Mouse (Mus musculus): ENCODE measurements around the gene Hacl1. TPM values are rescaled to one million over a fixed set of nuclear protein-coding genes. Genes with fewer than 3 reads are reported as not detected.
A peak's percentile ranks its signal among the peaks of the same experiment; 100 is the strongest.

Hacl1 gene
- polyA plus RNA-seq, 1 experiment from 2014 or later: 12.7 TPM

- H3K4me3 ChIP-seq (replicated peaks): no peak overlapping the region
- no peaks in the 10 kb centered on the region for H3K36me3 ChIP-seq (replicated peaks)
- H3K9ac ChIP-seq: no peak overlapping the region
- no peak overlapping the region for H3K4me2 ChIP-seq
- no peaks in the 10 kb centered on the region for H3K27me3 ChIP-seq
- no peak overlapping the region for H3K27ac ChIP-seq (replicated peaks)
- 78% methylated on average over 1 of the region's 1 CpGs for WGBS (ENCODE audit: insufficient replicate concordance)
- no peaks in the 10 kb centered on the region for H3K9me3 ChIP-seq (replicated peaks)
- peaks cover 28% of the 10 kb centered on the region for H3K4me1 ChIP-seq (replicated peaks)
- no peak for ATAC-seq (ENCODE audit: insufficient read depth)
These were observed 11.5 kb upstream of the Hacl1 start for GRCm38 (mm10) chr14:31652624-31653023.

GRCm38 (mm10) chr14:31652106-31652505, 11.0 kb upstream of the Hacl1 start:
- 50% methylated on average over 5 of the region's 5 CpGs for WGBS (ENCODE audit: insufficient replicate concordance)

GRCm38 (mm10) chr14:31651206-31651605, 10.1 kb upstream of the Hacl1 start:
- H3K9me3 ChIP-seq (replicated peaks): no peaks in the 10 kb centered on the region
- H3K36me3 ChIP-seq (replicated peaks): no peaks in the 10 kb centered on the region
- ATAC-seq (ENCODE audit: insufficient read depth): no peak
- H3K9ac ChIP-seq: no peak overlapping the region
- H3K27me3 ChIP-seq: no peaks in the 10 kb centered on the region
- no peak overlapping the region for H3K4me3 ChIP-seq (replicated peaks)
- no peak overlapping the region for H3K27ac ChIP-seq (replicated peaks)
- H3K4me2 ChIP-seq: no peak overlapping the region
- peaks cover 21% of the 10 kb centered on the region for H3K4me1 ChIP-seq (replicated peaks)
- WGBS (ENCODE audit: insufficient replicate concordance): 69% methylated on average over 7 of the region's 7 CpGs

More at GRCm38 (mm10) chr14:31652106-31652505, 11.0 kb upstream of the Hacl1 start:
- no peak overlapping the region for H3K27ac ChIP-seq (replicated peaks)
- no peak for ATAC-seq (ENCODE audit: insufficient read depth)
- no peaks in the 10 kb centered on the region for H3K27me3 ChIP-seq
- H3K36me3 ChIP-seq (replicated peaks): no peaks in the 10 kb centered on the region
- H3K4me3 ChIP-seq (replicated peaks): no peak overlapping the region
- H3K4me2 ChIP-seq: no peak overlapping the region
- H3K9me3 ChIP-seq (replicated peaks): no peaks in the 10 kb centered on the region
- peaks cover 24% of the 10 kb centered on the region for H3K4me1 ChIP-seq (replicated peaks)
- H3K9ac ChIP-seq: no peak overlapping the region

GRCm38 (mm10) chr14:31650347-31650746, 9.3 kb upstream of the Hacl1 start:
- ATAC-seq (ENCODE audit: insufficient read depth): no peak
- 82% methylated on average over 3 of the region's 3 CpGs for WGBS (ENCODE audit: insufficient replicate concordance)
- H3K9me3 ChIP-seq (replicated peaks): no peaks in the 10 kb centered on the region

GRCm38 (mm10) chr14:31647991-31648390, 6.9 kb upstream of the Hacl1 start:
- Histone ChIP-seq H3K4me3 (replicated peaks) (no peak overlapping the region), H3K9me3 (replicated peaks) (no peaks in the 10 kb centered on the region), H3K27ac (replicated peaks) (no peak overlapping the region), H3K4me1 (replicated peaks) (peaks cover 10% of the 10 kb centered on the region), H3K9ac (no peak overlapping the region), H3K36me3 (replicated peaks) (no peaks in the 10 kb centered on the region), H3K4me2 (no peak overlapping the region), H3K27me3 (no peaks in the 10 kb centered on the region)
- no peak for ATAC-seq (ENCODE audit: insufficient read depth)
- WGBS (ENCODE audit: insufficient replicate concordance): 79% methylated on average over 10 of the region's 10 CpGs

More at GRCm38 (mm10) chr14:31650347-31650746, 9.3 kb upstream of the Hacl1 start:
- Histone ChIP-seq H3K27me3 (no peaks in the 10 kb centered on the region), H3K4me1 (replicated peaks) (peaks cover 21% of the 10 kb centered on the region), H3K4me3 (replicated peaks) (no peak overlapping the region), H3K27ac (replicated peaks) (no peak overlapping the region), H3K4me2 (no peak overlapping the region), H3K36me3 (replicated peaks) (no peaks in the 10 kb centered on the region), H3K9ac (no peak overlapping the region)

GRCm38 (mm10) chr14:31645920-31646319, 4.8 kb upstream of the Hacl1 start:
- no peaks in the 10 kb centered on the region for H3K9me3 ChIP-seq (replicated peaks)
- H3K4me3 ChIP-seq (replicated peaks): no peak overlapping the region
- 81% methylated on average over 7 of the region's 7 CpGs for WGBS (ENCODE audit: insufficient replicate concordance)
- H3K36me3 ChIP-seq (replicated peaks): no peaks in the 10 kb centered on the region
- H3K4me2 ChIP-seq: no peak overlapping the region
- no peak for ATAC-seq (ENCODE audit: insufficient read depth)
- no peaks in the 10 kb centered on the region for H3K27me3 ChIP-seq
- peaks cover 14% of the 10 kb centered on the region for H3K4me1 ChIP-seq (replicated peaks)
- H3K27ac ChIP-seq (replicated peaks): no peak overlapping the region
- H3K9ac ChIP-seq: no peak overlapping the region

- Histone ChIP-seq H3K36me3 (replicated peaks) (no peaks in the 10 kb centered on the region), H3K4me3 (replicated peaks) (no peak overlapping the region), H3K27me3 (no peaks in the 10 kb centered on the region), H3K27ac (replicated peaks) (no peak overlapping the region), H3K9me3 (replicated peaks) (no peaks in the 10 kb centered on the region), H3K4me1 (replicated peaks) (peaks cover 17% of the 10 kb centered on the region), H3K9ac (no peak overlapping the region), H3K4me2 (no peak overlapping the region)
- 51% methylated on average over 3 of the region's 3 CpGs for WGBS (ENCODE audit: insufficient replicate concordance)
- no peak for ATAC-seq (ENCODE audit: insufficient read depth)
These were observed 4.0 kb upstream of the Hacl1 start for GRCm38 (mm10) chr14:31644931-31645547.

- Histone ChIP-seq H3K27me3 (no peaks in the 10 kb centered on the region), H3K27ac (replicated peaks) (0 out of 2 replicates have a peak overlapping the region, but pooled peaks have one; percentile 14), H3K9ac (no peak overlapping the region), H3K4me2 (no peak overlapping the region), H3K36me3 (replicated peaks) (no peaks in the 10 kb centered on the region), H3K9me3 (replicated peaks) (no peaks in the 10 kb centered on the region), H3K4me3 (replicated peaks) (no peak overlapping the region), H3K4me1 (replicated peaks) (peaks cover 23% of the 10 kb centered on the region)
- ATAC-seq (ENCODE audit: insufficient read depth): no peak
- WGBS (ENCODE audit: insufficient replicate concordance): 77% methylated on average over 5 of the region's 5 CpGs
These were observed 3.2 kb upstream of the Hacl1 start for GRCm38 (mm10) chr14:31644183-31644830.

- Histone ChIP-seq H3K27me3 (no peaks in the 10 kb centered on the region), H3K27ac (replicated peaks) (peak overlapping the region; percentile 92), H3K4me2 (peak overlapping the region; percentile 93), H3K9ac (peak overlapping the region; percentile 81), H3K36me3 (replicated peaks) (no peaks in the 10 kb centered on the region), H3K4me3 (replicated peaks) (peak overlapping the region; percentile 79), H3K4me1 (replicated peaks) (peaks cover 23% of the 10 kb centered on the region), H3K9me3 (replicated peaks) (no peaks in the 10 kb centered on the region)
- 0 out of 2 replicates have a peak, but pooled peaks have one; percentile 1 for ATAC-seq (ENCODE audit: insufficient read depth)
- WGBS (ENCODE audit: insufficient replicate concordance): 56% methylated on average over 9 of the region's 9 CpGs
These were observed 545 bp upstream of the Hacl1 start for GRCm38 (mm10) chr14:31641506-31642155.

- Histone ChIP-seq H3K4me3 (replicated peaks) (peak within 1 kb of the TSS; percentile 79), H3K27ac (replicated peaks) (peak within 1 kb of the TSS; percentile 92), H3K4me1 (replicated peaks) (peaks cover 23% of the 10 kb centered on the region), H3K4me2 (peak within 1 kb of the TSS; percentile 93), H3K27me3 (no peaks in the 10 kb centered on the region), H3K9ac (peak within 1 kb of the TSS; percentile 81), H3K9me3 (replicated peaks) (no peaks in the 10 kb centered on the region), H3K36me3 (replicated peaks) (no peaks in the 10 kb centered on the region)
- peak; percentile 8; the same call in 1 of the 2 replicates for ATAC-seq (ENCODE audit: insufficient read depth)
- WGBS (ENCODE audit: insufficient replicate concordance): 3% methylated on average over 26 of the region's 26 CpGs
These were observed 668 bp downstream of the Hacl1 start, which contains the start of gene Gm49387 for GRCm38 (mm10) chr14:31640346-31640889. Gene Gm49387, minus strand, starts transcription at chr14:31640878.

GRCm38 (mm10) chr14:31630677-31631076, 10.4 kb downstream of the Hacl1 start:
- no peak overlapping the region for H3K27ac ChIP-seq (replicated peaks)
- H3K9me3 ChIP-seq (replicated peaks): no peaks in the 10 kb centered on the region
- 0 out of 2 replicates have a peak, but pooled peaks cover 5% of the 10 kb centered on the region for H3K36me3 ChIP-seq (replicated peaks)
- WGBS (ENCODE audit: insufficient replicate concordance): 72% methylated on average over 7 of the region's 7 CpGs
- no peak overlapping the region for H3K9ac ChIP-seq
- ATAC-seq (ENCODE audit: insufficient read depth): no peak
- H3K4me2 ChIP-seq: no peak overlapping the region
- H3K4me3 ChIP-seq (replicated peaks): no peak overlapping the region
- H3K4me1 ChIP-seq (replicated peaks): no peaks in the 10 kb centered on the region
- no peaks in the 10 kb centered on the region for H3K27me3 ChIP-seq
